Mouse (Mus musculus): ENCODE measurements around the gene Pcca.

The Pcca gene

DNA sequence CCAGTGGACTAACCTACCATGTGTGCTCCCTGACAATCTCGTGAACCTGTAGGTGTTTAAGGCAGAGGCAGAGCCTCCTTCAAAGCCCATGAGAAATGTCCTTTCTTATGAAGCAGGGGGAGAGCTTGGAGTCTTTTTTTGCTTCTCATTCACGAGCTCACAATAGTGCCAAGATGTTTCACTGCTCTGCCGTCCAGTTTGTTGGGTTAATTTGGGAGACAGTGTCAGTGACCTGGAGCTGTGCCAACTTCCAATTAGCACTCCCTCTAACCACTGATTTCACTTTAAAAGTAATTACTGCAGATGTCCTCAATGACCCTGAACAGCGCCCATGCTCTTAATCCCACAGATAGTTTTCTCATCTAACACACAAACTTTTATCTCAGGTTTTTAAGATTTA lies 328.5 kb downstream of the Pcca start:
- no peak for DNase-seq

- DNase-seq: no peak
Observed at GRCm38 (mm10) chr14:122865462-122866129, 331.5 kb downstream of the Pcca start.

- no peak for DNase-seq
Observed at GRCm38 (mm10) chr14:122867531-122868285, 333.6 kb downstream of the Pcca start.

GRCm38 (mm10) chr14:122869831-122870230 lies 335.7 kb downstream of the Pcca start:
- DNase-seq: no peak

GRCm38 (mm10) chr14:122871841-122872580 lies 337.9 kb downstream of the Pcca start:
- no peak for DNase-seq

DNA sequence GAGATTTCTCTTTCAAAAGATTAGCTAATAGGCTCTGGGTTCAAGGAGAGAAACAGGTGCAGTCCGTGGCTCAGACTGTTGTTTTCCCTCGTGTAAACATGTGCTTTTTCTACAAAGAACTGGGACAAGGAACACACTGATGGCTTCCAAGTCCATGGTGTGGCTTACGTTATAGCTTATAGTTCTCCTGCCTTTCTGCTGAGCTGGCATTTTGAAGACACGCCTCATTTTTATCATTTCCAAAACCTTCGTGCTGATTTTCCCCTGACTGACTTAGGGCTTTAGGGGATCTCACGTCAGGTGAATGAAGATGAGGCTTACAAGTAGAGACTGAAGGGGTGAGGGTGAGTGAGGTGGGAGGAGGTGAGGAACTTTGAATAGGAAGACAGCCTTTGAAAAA lies 338.5 kb downstream of the Pcca start:
- no peak for DNase-seq

- DNase-seq: no peak
Observed at GRCm38 (mm10) chr14:122875056-122875455, 340.9 kb downstream of the Pcca start.

- DNase-seq: no peak
Observed at GRCm38 (mm10) chr14:122875636-122876035, 341.5 kb downstream of the Pcca start.

DNA sequence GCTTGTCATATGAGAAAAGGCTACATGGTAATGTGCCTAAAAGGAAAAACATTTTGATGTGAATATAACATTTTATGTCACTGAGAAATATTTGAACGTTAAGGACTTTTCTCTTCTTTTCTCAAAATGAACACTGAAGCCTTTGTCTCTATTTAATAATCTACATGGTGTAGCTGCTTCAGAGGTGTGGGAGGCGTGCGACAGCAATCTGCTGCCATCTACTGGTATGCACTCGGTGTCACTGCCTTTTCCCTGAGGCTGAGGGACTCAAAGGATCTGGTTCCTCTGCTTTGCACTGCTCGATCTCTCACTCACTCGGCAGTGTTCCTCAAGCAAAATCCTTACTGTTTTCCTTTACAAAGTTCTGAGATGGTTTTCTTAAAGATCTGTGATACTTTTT lies 342.0 kb downstream of the Pcca start:
- DNase-seq: peak; percentile 80

- no peak for DNase-seq
Observed at GRCm38 (mm10) chr14:122876723-122877122, 342.6 kb downstream of the Pcca start.

DNA sequence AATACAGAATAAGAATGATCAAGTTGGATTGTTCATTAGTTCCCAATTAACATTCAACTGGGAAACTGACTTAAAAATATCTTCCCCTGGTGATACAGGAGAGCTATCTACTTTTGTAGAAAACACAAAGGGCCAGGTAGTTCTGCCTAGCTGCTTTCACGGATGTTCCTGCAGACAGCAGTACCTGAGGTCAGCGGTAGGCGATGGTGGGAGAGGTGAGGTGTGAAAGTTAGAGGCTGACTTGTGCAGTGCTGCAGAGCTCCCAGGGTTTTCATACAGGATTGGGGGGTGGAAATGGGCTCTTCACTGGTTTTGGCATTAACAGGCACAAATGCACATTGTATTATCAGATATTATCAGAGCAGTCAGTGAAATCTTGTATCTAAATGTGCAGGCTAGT lies 343.7 kb downstream of the Pcca start:
- DNase-seq: no peak

DNA sequence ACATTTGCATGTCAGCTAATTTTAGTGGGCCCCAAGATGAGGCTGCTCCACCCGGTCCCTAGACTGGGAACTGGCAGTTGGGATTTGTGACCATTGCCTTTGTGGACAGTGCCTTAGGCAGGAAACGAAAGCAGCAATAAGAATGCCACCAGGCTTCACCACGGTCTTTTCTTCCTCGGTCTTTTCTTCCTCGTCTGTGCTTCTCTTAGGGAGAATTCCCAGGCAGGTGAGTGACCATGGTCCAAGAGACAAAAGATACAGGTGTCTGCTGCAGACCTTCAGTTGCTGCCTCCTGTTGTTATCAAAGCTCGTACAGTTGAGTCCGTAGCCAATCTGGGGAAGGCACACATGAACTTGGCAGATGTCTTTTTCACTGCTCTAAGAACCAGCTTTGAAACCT lies 346.2 kb downstream of the Pcca start:
- no peak for DNase-seq

DNA sequence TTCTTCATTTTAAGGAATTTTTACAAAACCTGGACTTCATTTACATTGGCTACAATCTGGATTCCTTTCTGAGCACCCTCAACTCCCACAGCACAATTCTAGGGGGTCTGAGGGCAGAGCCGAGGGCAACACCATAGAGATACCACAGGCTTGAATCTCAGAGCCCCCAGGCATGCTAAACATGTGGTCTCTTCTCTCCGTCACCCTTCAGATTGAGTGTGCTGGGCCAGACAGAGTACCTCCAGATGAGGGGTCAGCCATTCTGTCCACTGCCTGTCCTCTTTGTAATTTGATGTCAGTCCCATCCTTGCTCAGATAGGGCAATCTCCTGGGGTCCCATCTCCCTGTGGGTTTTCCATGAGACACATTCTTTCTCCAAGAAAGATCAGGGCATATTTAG lies 347.6 kb downstream of the Pcca start:
- no peak for DNase-seq

DNA sequence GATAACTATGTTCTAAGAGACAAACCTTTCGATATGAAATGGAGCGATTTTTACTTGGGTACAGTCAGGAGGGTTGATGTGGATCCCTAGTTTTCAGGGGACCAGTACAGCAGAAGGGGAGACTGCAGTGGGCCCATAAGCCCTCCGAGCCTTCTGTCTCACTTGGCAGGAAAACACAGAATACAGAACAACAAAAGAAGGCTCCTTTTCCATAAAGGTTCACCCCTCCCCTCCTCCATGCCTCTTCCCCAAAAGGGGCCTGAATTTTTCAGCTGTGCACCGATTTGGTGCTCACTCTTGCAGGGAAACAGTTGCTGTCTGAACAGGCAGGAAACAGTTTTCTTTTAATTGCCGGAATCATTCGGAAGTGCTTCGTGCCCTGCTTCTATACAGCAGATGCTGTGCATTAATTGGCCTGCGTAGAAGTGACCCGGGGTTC lies 348.1 kb downstream of the Pcca start:
- DNase-seq: no peak

DNA sequence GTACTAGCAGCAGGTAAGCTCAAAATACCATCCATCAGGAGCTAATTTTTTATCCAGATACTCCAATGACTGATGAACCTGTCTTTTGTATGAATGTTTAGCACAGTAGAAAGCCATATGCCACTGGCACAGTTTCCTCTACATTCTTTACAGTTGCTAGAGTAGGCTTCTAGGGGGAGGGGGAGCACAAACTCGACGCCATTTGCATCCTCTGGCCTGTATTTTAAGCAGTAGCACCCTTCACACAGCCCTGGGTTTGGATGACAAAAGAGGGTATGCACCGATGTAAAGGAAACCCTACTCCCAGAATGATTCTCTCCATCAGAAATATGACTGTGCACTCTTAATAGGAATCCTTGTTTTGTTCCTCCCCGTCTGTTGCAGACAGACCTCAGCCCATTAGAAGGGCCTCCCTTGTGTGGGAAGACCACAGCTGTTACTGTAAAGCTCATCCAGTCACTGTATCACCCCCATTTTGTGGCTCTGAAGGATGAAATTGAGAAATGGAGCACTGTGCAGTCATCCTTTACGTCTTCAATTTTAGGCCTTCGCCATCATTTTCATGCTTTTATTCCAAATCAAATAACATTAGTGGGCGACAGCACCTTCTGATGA lies 348.8 kb downstream of the Pcca start:
- DNase-seq: no peak

DNA sequence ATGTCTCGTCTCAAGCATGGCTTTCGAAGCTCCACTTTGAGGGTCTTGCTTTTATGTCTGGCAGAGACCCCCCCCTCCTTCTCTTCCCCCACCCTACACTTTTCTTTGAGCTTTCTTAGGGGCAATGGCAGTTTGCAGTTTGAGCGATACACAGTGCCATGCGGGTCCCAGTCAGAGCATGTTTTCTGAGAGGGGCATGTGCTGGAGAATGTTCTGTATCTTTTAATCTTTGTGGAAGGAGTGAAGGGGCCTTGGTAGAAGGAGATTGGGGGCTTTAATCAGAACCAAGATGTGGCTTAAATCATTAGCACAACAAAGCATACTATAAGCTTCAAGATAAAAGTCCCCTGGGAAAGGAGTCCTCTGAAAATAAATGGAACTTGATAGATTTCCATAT lies 349.3 kb downstream of the Pcca start:
- DNase-seq: no peak

DNA sequence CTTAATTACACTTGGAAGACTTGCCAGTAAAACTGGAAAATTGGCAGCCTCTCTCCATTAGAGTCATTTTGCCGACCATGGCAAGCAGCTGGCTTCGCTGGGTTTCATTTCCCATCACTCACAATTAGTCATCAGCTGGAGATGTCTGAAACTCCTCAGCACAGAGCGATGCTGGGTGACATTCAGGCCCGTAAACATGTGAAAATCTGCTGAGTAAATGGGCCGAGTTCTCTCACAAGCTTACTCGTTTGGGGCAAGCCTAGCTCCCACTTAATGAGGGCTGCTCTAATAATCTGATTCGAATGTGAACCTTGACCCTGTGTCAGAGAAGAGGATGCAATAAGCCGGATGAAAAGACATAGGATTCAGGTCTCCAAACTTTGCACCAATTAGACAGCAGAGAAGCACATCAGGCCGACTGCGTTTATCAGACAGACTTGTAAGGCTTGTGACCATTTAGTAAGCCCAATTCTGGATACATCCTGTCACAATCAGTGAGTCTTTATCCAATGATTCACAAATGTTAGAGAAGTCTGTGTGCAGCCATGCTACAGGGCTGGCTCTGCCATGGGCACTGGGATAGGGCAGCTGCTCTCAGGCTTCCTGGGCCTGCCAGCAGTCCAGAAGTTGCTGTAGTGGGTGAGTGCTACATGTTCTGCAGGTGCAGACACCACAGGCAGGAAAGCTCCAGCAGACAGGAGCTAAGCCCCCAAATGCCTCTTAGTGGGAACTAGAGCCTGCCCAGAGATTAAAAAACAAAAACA lies 349.9 kb downstream of the Pcca start:
- no peak for DNase-seq

GRCm38 (mm10) chr14:122885893-122886292 lies 351.8 kb downstream of the Pcca start:
- DNase-seq: no peak

- no peak for DNase-seq
Observed at GRCm38 (mm10) chr14:122887278-122887677, 353.2 kb downstream of the Pcca start.

GRCm38 (mm10) chr14:122887702-122888479 lies 353.8 kb downstream of the Pcca start:
- no peak for DNase-seq

GRCm38 (mm10) chr14:122888480-122888872 lies 354.4 kb downstream of the Pcca start:
- DNase-seq: no peak

- no peak for DNase-seq
Observed at GRCm38 (mm10) chr14:122891470-122891968, 357.4 kb downstream of the Pcca start.

Measured in right cerebral cortex, postnatal 14 days (tissue).